Mouse (Mus musculus): Measurements from ENCODE around the gene Adgrg3. TPM values are rescaled to one million over a fixed set of nuclear protein-coding genes. Genes with fewer than 3 reads are reported as not detected.

Adgrg3 gene
- total and polyA plus RNA-seq, 3 experiments, result 2.0 to 9.1 (median 2.8) TPM

DNA sequence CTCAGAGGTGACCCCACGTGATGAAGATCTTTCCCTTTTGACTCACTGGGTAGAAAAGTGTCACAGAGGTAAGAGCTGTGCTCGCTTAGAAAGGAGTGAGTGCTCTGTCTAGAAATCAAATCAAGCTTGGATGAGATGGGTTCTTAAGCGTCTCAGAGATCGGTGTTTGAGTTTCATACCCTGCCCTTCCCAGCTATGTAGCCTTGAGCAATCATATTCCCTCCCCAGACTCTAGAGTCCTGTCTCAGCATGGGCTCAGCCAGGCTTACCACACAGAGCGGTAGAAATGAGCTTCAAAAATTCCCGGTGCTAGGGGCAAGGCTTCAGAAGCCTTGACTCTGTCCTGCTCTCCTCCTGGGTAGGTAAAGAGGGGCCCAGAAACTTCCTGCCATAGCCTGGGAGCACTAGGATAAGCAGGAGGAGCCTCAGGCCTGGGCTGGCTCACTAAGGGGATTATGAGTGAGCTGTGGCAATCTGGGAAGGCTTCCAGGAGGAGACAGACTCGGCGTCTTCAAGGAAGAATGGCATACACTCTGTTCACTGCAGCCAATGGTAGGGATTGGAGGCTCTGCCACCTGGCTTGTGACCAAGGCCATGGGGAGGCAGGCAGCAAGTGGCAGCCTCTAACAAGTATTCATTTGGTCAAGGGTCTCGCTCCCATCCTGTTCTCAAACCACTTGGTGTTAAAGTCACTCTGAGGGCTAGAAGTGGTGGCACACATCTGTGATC, 24.3 kb upstream of the Adgrg3 start:
- no peak for DNase-seq

DNA sequence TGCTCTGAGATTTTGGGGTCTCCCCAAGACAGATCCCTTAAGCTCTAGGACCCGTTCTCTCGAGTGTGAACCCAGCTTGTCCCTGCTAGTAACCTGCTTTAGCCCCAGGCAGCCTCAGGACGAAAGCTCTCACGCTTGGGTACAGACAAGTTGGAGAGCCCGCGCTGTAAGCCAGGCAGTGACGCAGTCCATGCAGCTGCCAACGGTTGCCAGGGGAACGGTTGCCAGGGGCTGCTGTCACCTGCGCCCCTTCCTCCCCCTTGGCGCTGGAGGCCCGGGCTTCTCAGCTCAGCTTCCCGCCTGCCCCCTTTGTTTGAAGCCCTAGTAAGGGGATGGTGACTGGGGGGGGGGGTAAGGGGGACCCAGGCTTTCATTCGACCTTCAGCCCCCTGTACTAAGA, 23.5 kb upstream of the Adgrg3 start:
- peak; percentile 59 for DNase-seq

DNA sequence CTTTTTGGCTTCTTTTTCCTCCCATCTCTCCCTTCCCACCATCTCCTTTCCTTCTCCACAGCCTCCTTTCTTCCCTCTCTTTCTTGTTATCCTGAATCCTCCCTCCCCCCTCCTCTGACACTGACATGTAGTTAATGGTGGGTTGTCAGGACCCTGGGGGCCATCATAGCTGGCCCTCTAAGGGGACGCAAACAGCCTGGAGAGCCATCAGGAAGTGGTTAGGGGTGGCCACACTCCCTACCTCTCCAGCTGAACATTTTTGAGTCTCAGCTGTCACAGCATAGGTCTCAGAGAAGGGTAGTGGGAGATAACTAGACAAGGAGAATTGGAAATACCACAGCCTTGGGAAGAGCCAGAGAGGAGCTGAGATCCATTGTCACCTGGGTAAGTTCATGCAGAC, 23.0 kb upstream of the Adgrg3 start:
- no peak for DNase-seq

DNA sequence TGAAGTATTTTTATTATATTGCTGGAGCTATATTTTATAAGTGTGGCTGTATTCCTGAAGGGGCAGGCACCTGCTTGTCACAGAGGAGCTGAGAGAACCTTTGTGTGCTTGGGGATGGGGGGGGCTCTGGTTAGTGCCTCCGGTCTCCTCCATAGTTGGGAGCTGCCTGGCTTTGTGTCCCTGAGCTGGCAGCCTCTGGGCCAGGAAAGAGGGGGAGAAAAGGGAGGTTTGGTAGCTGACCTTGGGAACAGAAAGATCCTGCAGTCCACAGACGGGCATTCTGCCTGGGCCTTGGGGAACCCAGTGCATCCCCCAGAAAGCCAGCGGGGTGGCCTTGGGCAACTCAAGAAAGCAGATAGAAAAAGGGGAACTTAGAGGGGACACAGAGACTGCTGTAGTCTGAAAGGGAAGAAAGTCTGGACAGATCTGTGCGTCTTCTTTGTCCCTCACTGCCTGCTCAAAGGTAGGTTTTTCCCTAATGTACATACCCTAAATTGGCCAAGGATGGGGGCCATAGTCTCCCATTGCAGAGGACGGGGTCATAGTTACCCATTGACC, 22.1 kb upstream of the Adgrg3 start:
- DNase-seq, result peak; percentile 74

DNA sequence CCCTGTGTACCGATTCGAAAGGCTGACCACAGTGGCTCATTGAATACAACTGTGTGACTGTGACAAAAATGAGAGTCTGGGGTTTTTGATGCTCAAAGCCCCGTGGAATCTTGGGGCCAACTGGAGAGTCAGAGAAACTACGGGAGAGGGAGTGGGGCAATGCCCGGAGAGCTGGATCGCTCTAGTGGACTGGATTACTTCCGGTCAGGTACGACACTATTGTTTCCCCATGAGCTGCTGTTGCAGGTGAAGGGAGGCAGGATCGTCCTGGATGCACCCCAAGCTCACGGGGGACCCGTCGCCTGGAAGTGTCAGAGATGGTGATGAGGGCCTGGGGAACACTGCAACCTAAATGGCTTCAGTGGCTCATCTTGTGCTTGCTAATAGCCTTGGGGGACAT, 21.5 kb upstream of the Adgrg3 start:
- DNase-seq, result no peak

DNA sequence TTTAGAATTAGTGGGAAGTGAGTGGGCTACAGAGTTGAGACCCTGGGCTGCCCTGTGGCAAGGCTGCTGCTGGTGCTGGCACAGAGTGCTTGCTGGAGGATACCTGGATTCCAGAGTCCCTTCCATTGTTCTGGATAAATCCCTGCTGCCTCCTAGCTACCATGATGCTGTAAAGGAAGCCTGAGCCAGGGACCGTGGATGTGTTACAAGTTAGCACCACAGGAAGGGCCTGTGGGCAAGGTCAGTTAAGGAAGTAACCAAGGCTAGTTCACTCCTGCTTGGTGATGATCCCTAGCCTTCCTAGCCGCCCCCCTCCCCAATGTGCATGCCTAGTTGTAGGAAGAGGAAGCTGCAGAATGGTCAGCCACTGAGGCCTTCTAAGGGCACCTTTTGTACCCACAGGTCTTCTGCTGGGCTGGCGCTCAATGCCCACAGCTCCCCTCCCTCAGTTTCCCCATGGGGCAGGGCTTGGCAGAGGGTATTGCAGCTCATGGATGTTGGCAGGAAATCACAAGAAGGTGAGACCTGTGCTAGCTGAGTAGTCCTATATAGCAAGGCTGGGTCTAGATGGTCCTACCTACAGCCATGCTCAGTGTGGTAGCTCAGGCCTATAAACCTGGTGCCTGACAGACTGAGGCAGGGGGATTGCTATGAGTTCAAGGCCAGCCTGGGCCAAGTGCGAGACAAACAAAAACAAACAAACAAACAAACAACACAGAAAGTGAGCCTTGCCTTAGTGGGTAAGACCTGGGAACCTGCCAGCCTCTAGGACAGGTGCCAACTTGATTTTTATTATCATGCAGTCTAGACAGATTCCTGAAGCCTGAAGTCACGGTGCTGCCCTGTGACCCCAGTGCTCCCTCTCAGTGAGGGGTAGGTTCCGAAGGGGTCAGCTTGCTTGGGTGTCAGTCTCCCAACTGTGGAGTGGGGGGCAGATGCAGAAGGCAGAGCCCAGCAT, 20.3 kb upstream of the Adgrg3 start:
- DNase-seq, result no peak

DNA sequence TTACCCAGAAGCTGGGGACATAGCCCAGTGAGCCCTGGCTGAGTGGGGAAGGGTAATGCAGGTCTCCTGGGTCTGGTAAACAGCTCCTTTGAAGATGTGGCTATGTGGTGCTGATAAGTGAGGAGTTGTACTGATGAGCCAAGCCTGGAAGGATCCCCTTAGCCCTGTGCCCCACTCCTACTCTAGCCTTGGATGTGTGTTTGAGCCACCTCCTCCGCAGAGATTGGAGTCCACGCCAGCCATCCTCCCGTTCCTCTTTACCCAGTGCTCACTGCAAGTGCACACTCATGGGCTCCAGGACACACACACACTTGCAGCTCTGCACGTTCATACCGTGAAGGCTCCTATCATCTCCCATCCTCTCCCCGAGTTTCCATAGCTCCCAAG, 19.6 kb upstream of the Adgrg3 start:
- no peak for DNase-seq

DNA sequence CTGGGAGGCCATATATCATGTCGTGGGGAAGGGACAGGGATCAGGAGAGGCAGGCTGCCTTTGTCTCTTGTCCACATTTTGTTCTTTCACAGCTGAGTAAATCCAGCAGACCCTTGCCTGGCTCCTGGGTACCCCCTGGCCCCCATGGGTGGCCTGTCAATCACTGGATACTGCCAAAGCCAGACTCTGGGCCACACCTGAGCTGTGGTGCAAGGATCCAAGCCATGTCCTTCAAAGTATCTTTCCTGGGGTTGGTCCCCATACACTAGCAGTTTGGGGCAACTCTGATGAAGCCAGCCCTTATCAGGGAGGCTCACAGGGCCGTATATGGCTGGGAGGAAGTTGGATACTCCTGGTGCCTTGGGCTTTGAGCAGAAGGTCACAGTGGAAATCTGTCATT, 19.1 kb upstream of the Adgrg3 start:
- DNase-seq, result no peak

DNA sequence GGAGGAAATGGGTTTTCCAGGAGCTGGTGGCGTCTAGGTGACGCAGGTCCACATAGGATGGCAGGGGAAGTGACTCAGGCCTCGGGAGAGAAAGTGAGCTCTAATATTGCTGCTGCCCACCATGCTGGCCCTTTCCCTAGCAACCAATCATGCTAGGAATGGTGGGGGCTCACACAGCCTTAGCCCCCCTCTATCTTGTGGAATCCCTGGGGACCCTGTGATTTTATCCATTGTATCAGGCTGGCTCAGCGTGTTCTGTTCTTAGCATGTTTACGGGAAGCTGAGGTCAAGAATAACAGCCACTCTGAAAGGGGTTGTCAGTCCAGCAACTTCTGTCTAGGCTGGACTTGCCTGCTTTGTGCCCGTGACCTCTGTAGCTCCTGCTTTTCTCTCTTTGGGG, 18.5 kb upstream of the Adgrg3 start:
- no peak for DNase-seq

DNA sequence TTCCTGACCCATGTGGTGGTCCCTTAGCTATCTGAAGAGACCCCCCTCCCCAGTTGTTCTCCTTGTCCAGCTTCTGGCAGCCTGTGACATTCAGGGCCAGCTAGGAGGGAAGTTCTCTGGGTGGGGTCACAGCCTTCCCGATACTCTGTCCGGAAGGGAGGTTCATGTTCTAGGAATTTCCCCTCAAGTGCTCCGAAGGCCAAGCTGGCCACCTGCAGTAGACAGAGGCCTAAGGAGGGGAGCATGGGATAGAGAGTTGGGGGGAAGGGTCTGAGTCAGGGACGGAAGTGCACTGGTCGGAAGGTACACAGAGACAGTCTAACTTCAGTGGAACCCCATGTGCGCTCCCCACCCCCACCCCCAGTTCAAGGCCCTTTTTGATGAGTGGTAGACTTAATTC, 17.5 kb upstream of the Adgrg3 start:
- no peak for DNase-seq

DNA sequence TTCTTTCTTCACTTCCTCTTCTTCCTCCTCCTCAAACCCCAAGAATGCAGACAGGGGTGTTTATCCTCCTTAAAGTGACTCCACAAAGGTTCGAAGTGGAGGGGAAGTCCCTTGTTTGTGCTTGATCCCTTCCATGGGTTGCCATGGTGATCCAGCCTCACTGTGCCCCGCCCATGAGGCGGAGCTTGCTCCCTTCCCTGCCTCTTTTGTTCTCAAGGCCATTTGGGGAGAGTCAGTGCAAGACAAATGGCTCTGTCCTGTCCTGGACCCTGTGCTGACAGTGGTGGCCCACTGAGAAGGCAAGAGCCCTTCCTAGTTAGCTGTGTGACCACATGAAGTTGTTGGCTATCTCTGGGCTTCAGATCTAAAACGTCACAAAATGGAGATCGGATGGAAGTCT, 16.8 kb upstream of the Adgrg3 start:
- peak; percentile 70 for DNase-seq

DNA sequence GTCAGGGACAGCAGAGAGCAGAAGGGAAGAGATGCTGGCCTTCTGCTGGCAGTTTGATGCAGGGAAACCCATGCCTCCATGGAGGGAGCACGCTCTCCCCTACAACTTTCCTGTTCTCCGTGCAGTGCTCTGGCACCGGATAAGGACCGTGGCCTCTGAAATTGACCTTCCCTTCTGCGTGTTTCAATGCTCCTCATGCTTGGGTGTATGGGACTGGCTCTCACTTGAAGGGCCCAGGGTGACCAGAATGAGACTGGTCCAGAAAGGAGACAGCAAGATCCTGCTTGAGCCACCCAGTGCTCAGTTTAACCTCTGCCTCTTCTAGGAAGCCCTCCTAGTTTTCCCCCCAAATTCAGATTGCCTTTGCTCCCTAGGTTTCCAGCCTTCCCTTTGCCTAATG, 16.3 kb upstream of the Adgrg3 start:
- no peak for DNase-seq

DNA sequence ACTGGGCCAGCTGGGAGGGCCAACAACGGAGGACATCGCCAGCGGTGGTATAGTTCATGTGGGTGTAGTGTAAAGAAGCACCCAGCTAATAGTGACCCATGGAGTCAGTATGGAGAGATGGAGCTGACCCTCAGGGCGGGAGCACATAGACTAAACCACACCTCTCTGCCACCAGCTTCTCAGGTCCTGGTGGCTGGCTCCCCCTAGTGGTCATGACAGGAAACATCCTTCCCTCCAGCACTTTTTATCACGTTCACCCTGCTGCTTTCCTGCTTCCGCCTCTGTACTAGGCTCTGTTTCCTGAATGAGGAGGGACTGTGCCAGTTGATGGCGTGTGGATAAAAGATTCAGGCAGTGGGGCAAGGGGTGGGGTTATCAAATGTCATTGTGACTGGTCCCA, 15.8 kb upstream of the Adgrg3 start:
- DNase-seq, result peak; percentile 84

DNA sequence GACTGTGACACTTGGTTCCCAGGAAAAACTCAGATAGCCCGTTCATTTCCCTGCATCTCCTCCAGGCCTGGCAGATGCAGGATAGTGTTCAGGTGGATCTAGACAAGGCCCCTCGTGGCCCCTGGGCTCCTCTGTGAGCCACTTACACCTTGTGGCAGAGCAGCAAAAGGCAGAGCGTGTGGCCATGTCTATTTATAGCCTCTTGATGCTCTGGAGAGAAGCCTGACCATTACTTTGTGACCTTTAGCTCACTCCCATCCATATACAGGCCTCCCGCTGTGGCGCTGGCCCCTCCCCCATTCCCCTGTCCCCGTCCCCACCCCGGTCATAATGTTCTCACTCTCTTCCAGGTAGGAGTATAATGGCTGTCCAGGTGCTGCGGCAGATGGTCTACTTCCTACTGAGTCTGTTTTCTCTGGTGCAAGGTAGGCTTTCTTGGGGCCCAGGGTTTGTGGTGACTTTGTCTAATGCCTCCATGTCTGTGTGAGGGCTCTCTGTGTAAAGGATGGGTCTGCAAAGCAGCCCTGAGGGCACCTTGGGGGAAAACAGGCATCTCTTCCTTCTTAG, 15.3 kb upstream of the Adgrg3 start:
- DNase-seq, result no peak

DNA sequence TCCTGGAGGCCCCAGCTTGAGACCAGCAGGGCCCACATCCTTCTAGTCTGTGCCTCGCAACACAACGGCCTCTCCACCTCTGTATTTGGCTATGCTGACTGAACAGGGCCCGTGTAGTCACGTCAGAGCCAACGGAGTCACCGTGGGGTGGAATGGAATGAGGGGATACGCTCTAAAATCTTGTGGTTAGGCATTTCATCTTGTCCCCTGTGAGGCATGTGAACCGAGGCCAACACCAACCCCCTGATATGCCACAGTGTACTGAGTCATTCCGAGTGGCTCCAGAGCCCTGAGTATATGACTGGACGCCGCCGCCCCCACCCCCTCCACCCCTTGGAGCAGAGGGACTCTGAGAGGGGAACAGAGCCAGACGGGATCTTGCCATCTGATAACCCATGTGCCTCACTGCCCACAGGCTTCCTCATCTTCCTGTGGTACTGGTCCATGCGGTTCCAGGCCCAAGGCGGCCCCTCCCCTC, 5.0 kb upstream of the Adgrg3 start:
- DNase-seq, result no peak

DNA sequence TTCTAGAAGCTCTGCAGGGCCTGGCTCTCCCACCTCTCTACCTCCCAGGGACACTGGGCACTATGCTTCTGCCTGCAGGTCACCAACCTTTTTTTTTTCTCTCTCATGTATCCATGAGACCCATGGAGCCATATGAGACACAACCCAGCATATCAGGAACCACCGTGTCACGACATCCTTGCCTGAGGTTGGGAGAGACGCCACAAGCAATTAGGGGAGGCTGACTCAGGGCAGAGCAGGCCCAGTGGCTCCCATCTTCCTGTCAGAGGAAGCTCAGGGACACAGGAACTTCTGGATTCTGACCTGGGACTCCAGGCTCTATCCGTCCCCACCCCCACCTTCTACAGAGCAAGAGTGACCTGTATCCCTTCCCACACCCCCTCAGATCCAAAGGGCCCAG, 1.6 kb upstream of the Adgrg3 start:
- no peak for DNase-seq

DNA sequence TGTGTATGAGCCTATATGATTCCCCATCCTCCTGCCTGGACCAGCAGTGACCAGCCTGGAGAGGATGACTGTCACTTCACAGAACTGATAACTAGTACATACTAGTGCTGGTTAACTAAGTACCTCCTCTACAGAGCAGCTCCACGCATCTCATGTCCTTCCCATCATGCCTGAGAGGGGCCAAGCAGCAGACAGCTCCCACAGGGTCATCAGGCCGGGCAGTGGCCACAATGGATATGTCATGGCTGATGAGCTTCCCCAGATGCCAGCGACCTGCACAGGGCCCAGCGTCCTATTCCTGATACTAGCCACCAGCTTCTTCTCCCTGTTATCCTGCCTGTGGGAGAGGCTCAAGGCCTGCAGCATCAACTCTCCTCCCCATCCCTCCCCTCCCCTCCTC, 808 bp upstream of the Adgrg3 start:
- DNase-seq, result no peak

DNA sequence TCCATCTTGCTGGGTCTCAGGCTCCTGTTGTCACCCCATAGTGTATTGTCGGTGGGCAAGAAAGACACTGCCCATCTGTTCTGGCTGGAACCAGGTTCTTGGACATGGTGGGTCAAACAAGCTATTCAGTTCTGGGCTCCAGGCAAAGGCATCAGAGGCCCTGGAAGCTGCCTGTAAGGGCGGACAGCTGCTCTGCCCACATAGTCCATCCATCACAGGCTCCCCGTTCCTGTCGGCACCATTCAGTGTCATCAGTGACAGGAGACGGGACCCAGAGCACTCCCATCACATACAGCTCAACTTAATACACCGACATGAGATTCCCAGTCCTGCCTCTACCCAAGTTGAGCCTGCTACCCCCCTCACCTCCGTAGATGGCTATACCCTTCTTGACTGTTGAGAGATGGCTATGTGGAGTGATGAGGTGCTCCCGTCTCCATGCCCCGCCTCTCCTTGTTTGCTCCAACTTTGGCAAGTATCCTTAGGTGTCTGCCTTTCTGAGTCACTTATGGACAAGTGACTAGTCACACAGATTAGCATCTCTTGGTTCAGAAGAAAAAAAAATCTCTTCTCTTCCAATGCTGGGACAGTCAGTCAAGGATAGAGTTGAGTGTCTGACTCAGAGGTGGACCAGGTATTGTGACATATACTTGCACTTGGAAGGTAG, 610 bp downstream of the Adgrg3 start:
- no peak for DNase-seq

DNA sequence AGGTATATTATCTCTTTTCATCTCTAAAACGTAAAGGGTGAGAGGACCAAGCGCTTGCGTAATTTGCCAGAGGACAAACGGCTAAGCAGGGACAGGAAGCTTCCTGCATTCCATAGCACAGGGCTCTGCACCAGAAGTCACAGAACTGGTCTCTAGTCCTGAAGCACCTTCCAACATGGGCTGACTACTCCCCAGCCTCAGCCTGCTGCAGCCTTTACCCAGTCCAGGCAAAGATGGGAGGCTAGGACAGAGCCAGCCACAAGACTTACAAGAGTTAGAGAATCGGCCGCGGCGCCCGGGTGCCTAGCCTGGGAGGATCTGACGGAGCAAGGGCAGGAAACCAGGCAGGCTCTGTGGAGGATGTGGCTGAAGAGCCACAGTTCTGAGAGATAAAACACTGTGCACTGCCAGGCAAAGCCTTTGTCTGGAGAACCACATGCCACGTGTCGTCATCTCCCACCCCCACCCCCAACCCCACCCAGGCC, 2.8 kb downstream of the Adgrg3 start:
- DNase-seq, result peak; percentile 21

DNA sequence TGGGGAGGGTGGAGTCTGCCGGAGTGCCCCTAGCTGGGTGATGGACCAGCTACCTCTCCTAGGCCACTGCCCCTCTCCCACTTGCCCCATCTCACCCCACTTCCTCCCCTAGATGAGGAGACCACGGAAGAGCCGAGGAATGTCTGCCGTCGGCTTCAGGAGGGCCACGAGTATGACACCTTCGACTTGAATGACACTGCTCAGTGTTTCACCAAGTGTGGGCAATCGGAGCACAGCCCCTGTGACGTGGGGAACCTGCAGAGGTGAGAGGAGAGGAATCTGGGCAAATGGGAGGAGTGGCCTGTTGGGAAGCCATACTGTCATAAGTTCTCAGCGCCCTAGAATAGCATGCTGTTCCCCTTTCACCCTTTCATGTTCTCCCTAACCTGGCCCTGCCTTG, 3.3 kb downstream of the Adgrg3 start:
- DNase-seq, result no peak

DNA sequence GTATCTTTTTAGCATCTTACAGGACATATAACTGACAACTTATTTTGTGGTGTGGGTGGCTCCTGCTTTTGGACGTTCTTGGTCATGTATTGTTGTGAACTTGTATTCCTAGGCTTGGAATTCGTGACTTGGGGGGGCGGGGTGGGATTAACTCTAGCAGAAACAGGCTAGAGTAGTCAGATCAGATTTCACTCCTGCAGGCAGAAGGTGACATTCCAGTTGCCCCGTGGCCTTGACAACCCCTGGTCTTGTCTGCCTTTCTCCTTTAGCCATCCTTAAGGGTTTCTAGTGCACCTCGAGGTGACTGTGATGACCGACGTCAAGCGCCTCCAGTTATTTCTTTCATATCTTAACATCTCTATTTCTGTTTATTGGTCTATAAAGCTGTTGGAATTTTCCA, 5.7 kb downstream of the Adgrg3 start:
- no peak for DNase-seq

DNA sequence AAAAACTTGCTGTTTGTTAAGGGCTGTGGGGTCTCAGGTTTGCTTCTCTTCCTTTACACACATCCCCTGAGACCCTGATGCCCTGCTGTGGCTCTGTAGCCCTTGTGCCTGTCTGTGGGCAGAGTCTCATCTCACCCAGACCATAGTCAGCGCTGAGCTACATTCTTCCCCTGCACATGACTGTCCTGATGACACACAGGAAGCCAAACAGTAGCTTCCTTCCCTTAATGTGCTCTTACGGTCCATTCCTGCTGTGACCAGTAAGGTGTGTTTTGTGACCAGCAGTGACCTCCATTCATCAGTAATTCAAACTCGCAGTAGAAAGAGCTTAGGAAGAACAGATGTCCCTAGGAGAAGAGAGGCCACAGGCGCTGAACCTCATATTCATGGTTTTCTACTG, 6.9 kb downstream of the Adgrg3 start:
- DNase-seq, result no peak

Data from adrenal gland, adult 2 months (tissue).